Mouse (Mus musculus) cerebellum, adult 18-20 months (tissue): ENCODE results near the gene Lrrc28.

ENCODE experiments used
- DNase-seq, 2 experiments: peaks; one replicate each; pipeline ENCODE4 v3.0.0; 2021

Gene Lrrc28

GRCm38 (mm10) chr7:67644291-67644690 lies 777 bp downstream of the Lrrc28 start:
- DNase-seq = peak; percentile 23 to 28

- DNase-seq = no peak
These were observed 2.1 kb downstream of the Lrrc28 start for GRCm38 (mm10) chr7:67642955-67643354.

- no peak for DNase-seq
These were observed 6.1 kb downstream of the Lrrc28 start for GRCm38 (mm10) chr7:67639006-67639405.

GRCm38 (mm10) chr7:67636161-67636560 lies 8.9 kb downstream of the Lrrc28 start:
- no peak for DNase-seq

- DNase-seq = no peak
These were observed 10.9 kb downstream of the Lrrc28 start for GRCm38 (mm10) chr7:67634210-67634609.

GRCm38 (mm10) chr7:67632380-67632779 lies 12.7 kb downstream of the Lrrc28 start:
- DNase-seq = no peak

- peak; percentile 69 to 87 for DNase-seq
These were observed 14.3 kb downstream of the Lrrc28 start for GRCm38 (mm10) chr7:67630817-67631216.

- DNase-seq = no peak
These were observed 15.4 kb downstream of the Lrrc28 start for GRCm38 (mm10) chr7:67629681-67630080.

GRCm38 (mm10) chr7:67626671-67627070 lies 18.4 kb downstream of the Lrrc28 start:
- no peak for DNase-seq

- DNase-seq = no peak
These were observed 22.9 kb downstream of the Lrrc28 start for GRCm38 (mm10) chr7:67622151-67622550.

- DNase-seq = peak in 1 of 2 experiments; percentile 20
These were observed 25.2 kb downstream of the Lrrc28 start for GRCm38 (mm10) chr7:67619836-67620235.

- DNase-seq = no peak
These were observed 26.8 kb downstream of the Lrrc28 start for GRCm38 (mm10) chr7:67618316-67618715.

- no peak for DNase-seq
These were observed 27.4 kb downstream of the Lrrc28 start for GRCm38 (mm10) chr7:67617646-67618045.

- no peak for DNase-seq
These were observed 28.2 kb downstream of the Lrrc28 start for GRCm38 (mm10) chr7:67616890-67617289.

- no peak for DNase-seq
These were observed 30.6 kb downstream of the Lrrc28 start for GRCm38 (mm10) chr7:67614464-67614861.

GRCm38 (mm10) chr7:67613795-67614463 lies 31.1 kb downstream of the Lrrc28 start:
- DNase-seq = no peak

- DNase-seq = no peak
These were observed 36.6 kb downstream of the Lrrc28 start for GRCm38 (mm10) chr7:67608348-67609024.

- DNase-seq = no peak
These were observed 37.3 kb downstream of the Lrrc28 start for GRCm38 (mm10) chr7:67607669-67608347.

GRCm38 (mm10) chr7:67606250-67606649 lies 38.8 kb downstream of the Lrrc28 start:
- DNase-seq = no peak

- DNase-seq = no peak
These were observed 40.0 kb downstream of the Lrrc28 start for GRCm38 (mm10) chr7:67605114-67605513.

GRCm38 (mm10) chr7:67598050-67598449 lies 47.0 kb downstream of the Lrrc28 start:
- no peak for DNase-seq

GRCm38 (mm10) chr7:67596961-67597360 lies 48.1 kb downstream of the Lrrc28 start:
- no peak for DNase-seq

GRCm38 (mm10) chr7:67596322-67596721 lies 48.7 kb downstream of the Lrrc28 start:
- no peak for DNase-seq

- no peak for DNase-seq
These were observed 51.2 kb downstream of the Lrrc28 start for GRCm38 (mm10) chr7:67593902-67594301.
